Mouse (Mus musculus) layer of hippocampus, adult 6 months (tissue): Measurements from ENCODE around the gene Psg21. TPM values are rescaled to one million over a fixed set of nuclear protein-coding genes. Genes with fewer than 3 reads are reported as not detected.

Source experiments
- long read RNA-seq, 2 experiments: library from polyadenylated mRNA; unstranded; transcript quantifications; one replicate each; pipeline ENCODE4 v2.0.0; 2019 to 2020
- polyA plus RNA-seq: library from polyadenylated mRNA; unstranded; fragments of <200 nt; fragmentation: Nextera tagmentation; gene quantifications from 2 replicates; pipeline ENCODE4 v1.2.3, GENCODE M21; 2021

Gene Psg21
- not detected in 2 replicates for polyA plus RNA-seq
- long read RNA-seq, experiment 1 = 0 reads
- long read RNA-seq, experiment 2 = 0 reads

GRCm38 (mm10) chr7:18656625-18657024 lies at the start of gene Psg21:
Psg21 (minus strand) TSS chr7:18656725.

GRCm38 (mm10) chr7:18686085-18686484 lies 29.6 kb upstream of the Psg21 start, which contains the start of gene Psg20:
Psg20 (minus strand) TSS chr7:18686185.

GRCm38 (mm10) chr7:18616401-18616800 lies 40.1 kb downstream of the Psg21 start, which contains the start of gene Psg23:
Psg23 (minus strand) TSS chr7:18616501.

Other genes starting within 250 kb of the Psg21 start
- not detected in 2 replicates for gene Psg28, start 224.7 kb downstream of the Psg21 start, polyA plus RNA-seq
- gene Psg26, start 172.5 kb downstream of the Psg21 start, polyA plus RNA-seq = not detected in 2 replicates
- not detected in 2 replicates for gene Psg25, start 124.5 kb downstream of the Psg21 start, polyA plus RNA-seq
- not detected in 2 replicates for gene Psg27, start 89.4 kb downstream of the Psg21 start, polyA plus RNA-seq
- gene Psg23, start 40.2 kb downstream of the Psg21 start, polyA plus RNA-seq = not detected in 2 replicates
- not detected in 2 replicates for gene Psg20, start 29.5 kb upstream of the Psg21 start, polyA plus RNA-seq
- gene Psg22, start 61.4 kb upstream of the Psg21 start, polyA plus RNA-seq = not detected in 2 replicates
- not detected in 2 replicates for gene Psg19, start 141.8 kb upstream of the Psg21 start, polyA plus RNA-seq
- not detected in 2 replicates for gene Psg17, start 164.9 kb upstream of the Psg21 start, polyA plus RNA-seq
- 0.51 and 0.70 TPM in 2 replicates for gene Mill2, start 183.2 kb upstream of the Psg21 start, polyA plus RNA-seq
- gene Pglyrp1, start 214.6 kb upstream of the Psg21 start, polyA plus RNA-seq = 8.7 and 9.9 TPM in 2 replicates